Mouse (Mus musculus) gastrocnemius, adult 8-10 months (tissue): ENCODE data around the gene P2ry12. TPM values are rescaled to one million over a fixed set of nuclear protein-coding genes. Genes with fewer than 3 reads are reported as not detected.

Source experiments
- DNase-seq, 2 experiments: peaks; one replicate each; pipeline ENCODE4 v3.0.0; 2022; ENCODE audit warnings: low spot score in 2 of 2
- total RNA-seq, 4 experiments: library from RNA; stranded (reverse); gene quantifications; 2 replicates each; pipeline ENCODE4 v1.2.4; 2022

The P2ry12 gene
- total RNA-seq, result 1 to 10 TPM in 1 of 4 experiments, under 1 TPM in 2, not detected in 1; 0.15 to 1.1 (median 0.40) TPM

DNA sequence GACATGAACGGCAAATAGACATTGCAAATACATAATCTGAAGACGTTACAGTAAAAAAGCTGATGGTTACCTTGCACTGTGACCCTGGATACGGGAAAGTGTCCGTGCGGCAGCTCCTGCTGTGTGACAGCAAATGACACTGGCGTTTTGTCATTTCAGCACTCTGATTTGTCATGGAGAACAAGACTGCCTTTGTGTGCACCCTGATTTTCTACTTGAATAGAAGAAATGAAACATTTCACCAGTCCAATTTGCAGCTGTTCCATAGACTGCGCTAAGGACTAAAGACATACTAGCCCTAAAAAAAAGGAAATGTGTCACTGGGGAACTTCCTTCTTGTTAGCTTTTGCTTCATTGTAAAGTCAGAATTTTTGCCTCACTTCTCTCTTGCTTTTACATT lies at the start of gene P2ry12:
P2ry12 (minus strand) TSS at position 168 of the 400 bp plus-strand sequence.
- no peak for DNase-seq

GRCm38 (mm10) chr3:59305518-59305917 lies 42.8 kb upstream of the P2ry12 start:
- no peak for DNase-seq

DNA sequence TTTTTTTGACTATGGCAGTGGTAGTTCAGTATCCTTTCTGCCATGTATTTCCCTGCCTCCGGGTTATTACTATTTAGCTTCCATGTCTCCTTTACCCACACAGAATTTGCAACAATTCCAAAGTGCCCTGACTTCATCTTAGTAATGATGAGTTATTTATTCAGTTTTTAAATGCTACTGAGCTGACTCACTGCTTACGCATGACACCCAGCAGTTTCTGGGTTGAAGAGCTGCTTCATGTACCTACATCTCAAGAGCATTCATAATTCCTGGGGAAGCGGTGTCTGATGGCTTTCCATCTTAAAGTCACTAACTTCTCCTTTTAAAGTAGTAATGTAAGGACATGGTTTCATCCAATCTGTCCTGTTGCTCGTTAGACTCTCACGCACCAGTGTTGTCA lies 42.3 kb upstream of the P2ry12 start:
- DNase-seq, result no peak

DNA sequence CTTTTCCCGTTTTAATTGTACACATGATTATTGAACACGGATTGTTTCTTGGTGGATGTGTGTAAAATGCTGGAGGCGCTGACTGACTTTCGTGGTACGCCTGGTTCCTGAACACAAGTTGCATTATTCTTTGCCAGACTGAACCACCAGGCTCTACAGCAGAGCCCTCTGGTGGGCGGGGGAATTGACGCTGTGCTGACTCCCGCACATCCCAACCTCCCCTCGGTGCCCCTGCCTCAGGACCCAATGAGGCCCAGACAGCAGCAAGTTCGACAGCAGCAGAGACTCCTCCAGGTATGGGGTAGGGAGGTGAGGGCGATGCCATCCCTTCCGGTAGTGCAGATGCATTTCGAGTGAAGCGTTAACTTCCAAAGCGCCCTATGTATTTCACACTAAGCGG lies 35.0 kb upstream of the P2ry12 start:
- DNase-seq, result no peak

DNA sequence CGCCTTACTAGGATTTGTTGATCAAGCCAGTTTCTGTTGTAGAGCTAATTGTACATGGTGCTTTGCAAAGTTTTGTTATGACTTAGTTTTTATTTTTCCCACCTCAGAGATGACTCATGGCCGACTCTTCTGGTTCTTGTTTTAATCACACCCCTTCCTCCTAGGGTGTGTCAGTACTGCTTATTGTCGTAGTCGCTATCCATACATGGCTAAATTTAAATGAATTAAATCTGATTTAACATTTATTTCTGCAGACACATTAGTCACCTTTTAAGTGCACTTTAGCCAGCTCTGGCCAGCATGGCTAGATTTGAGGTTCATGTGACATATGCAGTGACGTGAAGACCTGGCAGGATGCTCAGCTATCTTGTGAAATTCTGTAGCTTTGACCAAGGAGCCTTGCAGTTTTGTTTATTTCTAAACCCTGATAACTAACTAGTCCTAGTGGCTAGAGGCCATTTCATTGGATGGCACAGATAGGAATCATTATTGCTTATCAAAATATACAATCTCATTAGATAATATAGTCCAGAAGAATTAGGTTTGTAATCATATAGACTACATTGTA lies 34.0 kb upstream of the P2ry12 start:
- no peak for DNase-seq

- DNase-seq, result no peak
Observed at GRCm38 (mm10) chr3:59295699-59296562, 33.3 kb upstream of the P2ry12 start.

GRCm38 (mm10) chr3:59293437-59294199 lies 30.9 kb upstream of the P2ry12 start:
- no peak for DNase-seq

DNA sequence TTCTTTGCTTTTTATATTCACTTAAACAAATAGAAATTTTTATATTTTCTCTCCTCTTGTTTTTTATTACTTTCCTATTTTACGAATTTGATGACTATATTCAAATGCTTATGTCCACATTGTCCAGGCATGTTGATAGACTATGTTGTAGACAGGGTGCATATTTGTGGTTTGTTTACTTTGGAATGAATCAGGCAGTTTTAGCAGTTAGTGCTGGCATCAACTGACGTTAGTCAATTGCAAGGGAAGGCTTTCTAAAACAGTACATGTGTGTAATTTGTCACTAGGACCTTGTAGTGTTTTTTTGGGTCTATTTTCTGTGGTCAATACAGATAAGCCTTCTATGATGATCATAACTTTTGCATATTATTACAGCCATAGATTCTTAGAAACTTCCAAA lies 27.9 kb upstream of the P2ry12 start:
- no peak for DNase-seq

- no peak for DNase-seq
Observed at GRCm38 (mm10) chr3:59278620-59279019, 15.9 kb upstream of the P2ry12 start.

GRCm38 (mm10) chr3:59278254-59278533 lies 15.5 kb upstream of the P2ry12 start:
- DNase-seq, result no peak

DNA sequence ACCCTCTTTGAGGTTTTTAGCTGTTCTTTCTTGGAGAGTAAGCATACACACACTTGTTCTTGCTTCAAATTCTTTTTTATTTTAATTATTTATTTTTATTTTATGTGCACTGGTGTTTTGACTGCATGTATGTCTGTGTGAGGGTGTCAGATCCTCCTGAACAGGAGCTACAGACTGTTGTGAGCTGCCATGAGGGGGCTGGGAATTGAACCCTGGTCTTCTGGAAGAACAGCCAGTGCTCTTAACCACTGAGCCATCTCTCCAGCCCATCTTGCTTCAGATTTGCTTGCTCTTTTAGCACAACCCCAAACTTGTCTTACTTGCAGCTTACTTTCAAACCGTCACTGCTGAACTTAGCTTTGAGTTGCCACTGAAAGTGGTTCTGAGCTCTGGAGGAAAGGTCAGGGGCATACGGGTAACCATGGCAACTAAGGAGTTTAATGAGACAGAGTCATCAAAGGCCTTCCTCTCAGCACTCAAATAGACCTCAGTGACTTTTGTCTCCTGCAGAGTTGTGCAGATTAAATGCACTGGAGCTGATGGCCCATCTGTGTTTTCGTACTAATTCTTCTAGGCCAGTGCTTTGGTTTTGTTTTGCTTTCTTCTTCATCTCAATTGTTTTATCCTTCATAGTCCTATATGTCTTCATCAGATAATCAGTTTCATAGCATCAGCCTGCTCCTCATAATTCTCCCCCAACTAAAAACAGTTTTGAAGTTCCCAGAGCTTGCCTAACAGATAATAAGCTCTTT lies 15.0 kb upstream of the P2ry12 start:
- DNase-seq, result no peak

- DNase-seq, result no peak
Observed at GRCm38 (mm10) chr3:59270811-59271210, 8.1 kb upstream of the P2ry12 start.

DNA sequence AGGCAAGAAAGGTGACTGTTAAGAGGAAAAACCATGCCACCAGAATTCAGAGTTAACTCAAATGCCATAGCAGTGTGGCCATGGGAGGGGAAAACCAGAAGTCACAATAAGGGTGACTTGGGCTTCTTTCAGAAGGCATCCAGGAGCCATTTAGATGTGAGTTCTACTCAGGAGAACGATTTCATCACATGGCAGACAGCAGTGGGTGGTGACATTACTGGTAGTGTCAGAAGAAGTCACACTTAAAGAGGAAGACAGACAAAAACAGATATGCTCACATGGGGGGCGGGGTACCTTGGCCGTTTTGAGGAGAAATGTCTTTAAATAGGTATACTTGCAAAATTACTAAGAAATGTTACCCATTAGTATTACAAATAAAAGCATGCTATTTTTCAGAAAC lies 1.3 kb upstream of the P2ry12 start:
- no peak for DNase-seq

- no peak for DNase-seq
Observed at GRCm38 (mm10) chr3:59263417-59263816, 746 bp upstream of the P2ry12 start.

DNA sequence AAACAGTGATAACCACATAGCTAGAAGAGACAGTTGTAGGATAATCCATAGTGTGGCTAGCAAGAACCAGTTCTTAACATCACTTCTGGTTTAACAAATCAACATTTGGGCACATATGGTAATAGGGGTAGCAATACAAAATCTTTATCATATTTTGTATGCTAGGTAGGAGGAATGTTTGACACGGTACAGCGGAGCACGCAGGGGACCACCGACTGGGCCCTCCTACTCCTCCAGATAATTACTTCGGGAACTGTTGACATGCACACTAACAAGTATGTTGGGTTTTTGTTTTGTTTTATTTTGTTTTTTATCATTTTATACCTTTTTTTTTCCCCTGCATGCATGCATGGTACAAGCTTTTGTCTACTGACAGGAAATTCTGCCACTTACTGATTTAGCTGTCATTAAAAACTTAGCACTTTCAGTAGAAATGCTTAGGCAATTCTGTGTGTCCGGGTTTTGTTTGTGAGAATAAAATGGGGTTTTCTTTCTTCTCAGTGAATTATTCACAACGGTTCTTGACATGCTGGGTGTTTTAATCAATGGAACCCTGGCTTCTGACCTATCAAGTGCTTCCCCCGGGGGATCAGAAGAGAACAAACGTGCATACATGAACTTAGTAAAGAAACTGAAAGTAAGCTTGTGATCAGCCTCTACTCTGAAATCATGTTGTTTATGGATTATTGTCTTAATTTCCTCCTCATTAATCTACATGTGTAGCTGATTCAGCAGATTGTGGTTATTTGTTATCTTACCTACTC lies 780 bp downstream of the P2ry12 start:
- DNase-seq, result no peak

DNA sequence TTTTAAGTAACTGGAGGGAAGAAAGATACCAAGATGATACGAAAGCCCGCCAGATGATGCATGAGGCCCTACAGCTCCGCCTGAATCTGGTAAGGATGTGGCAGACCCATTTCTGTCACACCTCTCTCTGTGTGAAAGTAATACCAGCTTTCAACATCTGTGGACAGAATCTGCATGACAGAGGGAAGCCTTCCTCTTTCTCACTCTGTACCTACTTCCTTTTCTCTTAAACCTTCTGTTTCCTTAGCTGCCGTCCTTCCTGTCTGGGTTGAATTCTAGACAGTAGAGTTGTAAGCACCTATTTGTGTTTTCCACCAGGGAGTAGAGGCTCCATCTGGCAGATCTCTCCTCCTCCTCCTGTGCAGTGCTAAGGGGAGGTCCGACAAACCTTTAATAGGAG lies 1.9 kb downstream of the P2ry12 start:
- DNase-seq, result no peak

GRCm38 (mm10) chr3:59257740-59258664 lies 4.7 kb downstream of the P2ry12 start:
- DNase-seq, result no peak

- DNase-seq, result no peak
Observed at GRCm38 (mm10) chr3:59250454-59250853, 12.2 kb downstream of the P2ry12 start.

- DNase-seq, result no peak
Observed at GRCm38 (mm10) chr3:59248031-59248430, 14.6 kb downstream of the P2ry12 start.

DNA sequence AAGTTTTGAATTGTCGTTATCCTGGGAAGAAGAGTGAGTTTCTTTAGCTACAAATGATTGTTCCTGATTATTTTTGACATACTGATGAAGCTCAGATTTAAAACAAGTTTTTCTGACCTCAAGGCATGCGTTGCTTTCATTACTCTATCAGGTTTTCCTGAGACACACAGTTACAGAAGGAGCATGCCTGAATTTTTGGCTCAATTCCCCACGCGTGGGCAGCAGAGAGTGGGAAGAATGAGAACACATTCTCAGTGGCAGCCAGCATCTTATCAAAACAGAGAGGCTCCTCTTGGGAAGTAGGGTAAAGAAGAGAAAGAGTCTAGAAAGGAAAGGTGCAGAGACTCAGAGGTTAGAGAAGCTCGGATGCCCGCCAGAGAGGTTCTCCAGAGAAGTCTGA lies 19.3 kb downstream of the P2ry12 start:
- no peak for DNase-seq
